18 mouse cellular contexts compared by ENCODE assay signal in genomic region chr8:107577640-107578039, GRCm38 (mm10). TPM values are rescaled to one million over a fixed set of nuclear protein-coding genes. Genes with fewer than 3 reads are reported as not detected.
DNase-seq lines count a peak whose midpoint lies in the region; ATAC-seq and TF ChIP-seq lines count a peak whose summit lies in the region.
"Had no signal": no experiment of that assay in that cellular context is flagged by ENCODE, and none has a peak within 500 bp of the region (broad histone marks: within the 10 kb centered on the region; RNA-seq: fewer than 3 reads in every experiment).

No protein-coding gene starts in this region.

- peaks cover 67% of the 10 kb centered on the region for H3K36me3 ChIP-seq in G1E (replicated peaks)
- H3K36me3 ChIP-seq in embryonic facial prominence, embryonic 10.5 days (replicated peaks), result peaks cover 51% of the 10 kb centered on the region
- H3K36me3 ChIP-seq in liver, embryonic 13.5 days, result peaks cover 46% of the 10 kb centered on the region

- TF ChIP-seq POLR2A in cerebellum, adult 2 months (IDR thresholded peaks at IDR 0.05; ENCODE audit: borderline replicate concordance, insufficient read depth, low read length), result no peak

- no peaks in the 10 kb centered on the region for H3K9me3 ChIP-seq in G1E (replicated peaks)
- no peaks in the 10 kb centered on the region for H3K9me3 ChIP-seq in embryonic facial prominence, embryonic 10.5 days
- H3K9me3 ChIP-seq in liver, embryonic 13.5 days (replicated peaks), result no peaks in the 10 kb centered on the region
- H3K9me3 ChIP-seq: embryonic facial prominence, embryonic 12.5 days; heart, embryonic 13.5 days; intestine, embryonic 15.5 days had no signal

- peak overlapping the region; percentile 83 for H3K27ac ChIP-seq in embryonic facial prominence, embryonic 10.5 days (replicated peaks)
- peak overlapping the region; percentile 78 for H3K27ac ChIP-seq in liver, embryonic 13.5 days
- no peak overlapping the region for H3K27ac ChIP-seq in cerebellum, adult 2 months (ENCODE audit: insufficient read depth, low read length)
- H3K27ac ChIP-seq: embryonic facial prominence, embryonic 12.5 days; intestine, embryonic 15.5 days had no signal

- peak; percentile 75 for DNase-seq in heart, adult 11 months
- DNase-seq in heart, adult 8-10 months (ENCODE audit: low spot score), result no peak
- peak; percentile 63 for DNase-seq in G1E (ENCODE audit: low spot score)
- DNase-seq in embryonic facial prominence, embryonic 10.5 days (ENCODE audit: low spot score), result no peak
- peak; percentile 66 for DNase-seq in liver, embryonic 13.5 days
- no peak for DNase-seq in embryo, embryonic 10 days (ENCODE audit: low spot score)
- DNase-seq in cerebellum, adult 2 months, result no peak
- DNase-seq in adrenal gland, adult 18-20 months (ENCODE audit: low spot score in 2 of 2), result no peak
- DNase-seq: adrenal gland, postnatal 36 days; B cell, adult 2 months; cerebellum, adult 18-20 months; gastrocnemius, postnatal 10 days; kidney, postnatal 10 days; lung, postnatal 36 days; thymus, adult 2 months had no signal

- peak overlapping the region; percentile 21; the same call in 1 of the 2 replicates for H3K4me3 ChIP-seq in G1E (ENCODE audit: low read depth, low read length)
- H3K4me3 ChIP-seq in embryonic facial prominence, embryonic 10.5 days, result no peak overlapping the region
- H3K4me3 ChIP-seq in liver, embryonic 13.5 days (replicated peaks), result no peak overlapping the region
- H3K4me3 ChIP-seq in cerebellum, adult 2 months (replicated peaks; ENCODE audit: insufficient read depth, low read depth, low read length), result no peak overlapping the region
- H3K4me3 ChIP-seq: embryonic facial prominence, embryonic 12.5 days; intestine, embryonic 15.5 days had no signal

- 87% methylated on average over 4 of the region's 4 CpGs for WGBS in embryonic facial prominence, embryonic 10.5 days
- WGBS in liver, embryonic 13.5 days (ENCODE audit: insufficient replicate concordance), result 20% methylated on average over 4 of the region's 4 CpGs
- WGBS in cerebellum, adult 2 months, result 88% methylated on average over 4 of the region's 4 CpGs

- TF ChIP-seq CTCF in G1E (IDR thresholded peaks at IDR 0.05; ENCODE audit: low read depth, low read length), result no peak
- TF ChIP-seq CTCF in cerebellum, adult 2 months (IDR thresholded peaks at IDR 0.05; ENCODE audit: borderline replicate concordance, insufficient read depth, low read depth, low read length), result no peak

- peak; percentile 83 for ATAC-seq in G1E (ENCODE audit: extremely low read depth, insufficient number of reproducible peaks, low FRiP score, poor library complexity, severe bottlenecking)
- peak; percentile 86 for ATAC-seq in liver, embryonic 13.5 days (ENCODE audit: low read depth)
- ATAC-seq: intestine, embryonic 15.5 days had no signal

- no peaks in the 10 kb centered on the region for H3K27me3 ChIP-seq in G1E (ENCODE audit: insufficient read depth, low read length)
- no peaks in the 10 kb centered on the region for H3K27me3 ChIP-seq in embryonic facial prominence, embryonic 10.5 days (replicated peaks; ENCODE audit: low read depth, poor library complexity, severe bottlenecking)
- no peaks in the 10 kb centered on the region for H3K27me3 ChIP-seq in liver, embryonic 13.5 days
- H3K27me3 ChIP-seq in cerebellum, adult 2 months (ENCODE audit: control insufficient read depth, insufficient read depth, low read length), result no peaks in the 10 kb centered on the region
- H3K27me3 ChIP-seq: embryonic facial prominence, embryonic 12.5 days; heart, embryonic 13.5 days; intestine, embryonic 15.5 days had no signal

- no peak overlapping the region for H3K9ac ChIP-seq in liver, embryonic 13.5 days
- H3K9ac ChIP-seq: embryonic facial prominence, embryonic 12.5 days; heart, embryonic 13.5 days; intestine, embryonic 15.5 days had no signal

- H3K4me1 ChIP-seq in G1E (ENCODE audit: insufficient read depth, low read depth, low read length), result peaks cover 66% of the 10 kb centered on the region
- H3K4me1 ChIP-seq in embryonic facial prominence, embryonic 10.5 days, result peaks cover 4% of the 10 kb centered on the region
- H3K4me1 ChIP-seq in liver, embryonic 13.5 days (replicated peaks), result peaks cover 35% of the 10 kb centered on the region
- H3K4me1 ChIP-seq in cerebellum, adult 2 months (ENCODE audit: control insufficient read depth, insufficient read depth, low read length), result no peaks in the 10 kb centered on the region
- H3K4me1 ChIP-seq: embryonic facial prominence, embryonic 12.5 days had no signal

- peak overlapping the region; percentile 4; the same call in 1 of the 2 replicates for H3K4me2 ChIP-seq in liver, embryonic 13.5 days
- H3K4me2 ChIP-seq: embryonic facial prominence, embryonic 12.5 days had no signal

RNA-seq across cellular contexts. Expression of gene Psmd7, which starts 10.6 kb away (rescaled TPM):
- 100 to 1,000 TPM; 103 to 113 (median 104) TPM for total RNA-seq in heart, adult 8-10 months (2022)
- total RNA-seq in G1E (2014; fragmentation: Nextera tagmentation) (143 and 160 TPM in 2 replicates), G1E (2017) (61.4 and 75.0 TPM in 2 replicates)
- polyA plus RNA-seq in G1E (2012), result 41.9 and 42.9 TPM in 2 replicates
- 372 TPM in 2 replicates for polyA plus RNA-seq in embryonic facial prominence, embryonic 10.5 days (2016; fragmentation: Nextera tagmentation; extraction: Ambion mirVana)
- 209 and 225 TPM in 2 replicates for polyA plus RNA-seq in liver, embryonic 13.5 days (2015; fragmentation: Nextera tagmentation; extraction: Ambion mirVana)
- polyA plus RNA-seq in cerebellum, adult 2 months (2012; rRNA removed), result 108 and 116 TPM in 2 replicates
- 100 to 1,000 TPM; 111 to 119 TPM for total RNA-seq in adrenal gland, adult 18-20 months (2021)

Comparison
In these comparisons a context has a peak if more than half of its experiments do, and no peak if none do; other contexts are left out.
1. DNase-seq: peak in heart, adult 11 months (single experiment), G1E (single experiment) and liver, embryonic 13.5 days (single experiment); none in heart, adult 8-10 months (single experiment), embryonic facial prominence, embryonic 10.5 days (single experiment), embryo, embryonic 10 days (single experiment), cerebellum, adult 2 months (0 of 2) and adrenal gland, adult 18-20 months (0 of 2).